Mouse (Mus musculus) G1E (cell line): ENCODE measurements at regions not wholly inside any gene's neighbourhood (a gene's known extent, or its start where the extent isn't known, plus 50 kb on each side); places are given as distances from the start of the nearest gene placed in this dataset.
"Not testable (repeated sequence)": the region's sequence is repeated elsewhere in the genome, so short reads cannot be mapped to it uniquely, and the experiment has no call there.

Experiments
- ATAC-seq: 2 replicates; pipeline ENCODE4 v1.8.0; 2016; ENCODE audit warnings: mild to moderate bottlenecking; ENCODE audit not compliant: insufficient number of reproducible peaks, poor library complexity, low FRiP score, severe bottlenecking; ENCODE audit errors: extremely low read depth
- DNase-seq: peaks from one replicate; pipeline ENCODE4 v3.0.0; 2012; ENCODE audit warnings: low spot score
- H3K27me3 ChIP-seq: 2 replicates; pipeline ENCODE4 v1.6.1; 2012; ENCODE audit warnings: mild to moderate bottlenecking, low read length, inconsistent platforms; ENCODE audit not compliant: insufficient read depth
- H3K36me3 ChIP-seq: replicated peaks from 2 replicates; pipeline ENCODE3; 2012; ENCODE audit warnings: mild to moderate bottlenecking, inconsistent platforms
- H3K4me1 ChIP-seq: 2 replicates; pipeline ENCODE4 v1.6.1; 2012; ENCODE audit warnings: low read depth, low read length, inconsistent platforms, mixed read lengths; ENCODE audit not compliant: insufficient read depth
- H3K4me3 ChIP-seq: 2 replicates; pipeline ENCODE4 v1.5.1; 2012; ENCODE audit warnings: low read depth, mild to moderate bottlenecking, inconsistent platforms, low read length, moderate library complexity, mixed read lengths
- H3K9me3 ChIP-seq: replicated peaks from 2 replicates; pipeline ENCODE4 v1.6.1; 2012; ENCODE audit warnings: inconsistent platforms
- CTCF ChIP-seq: IDR thresholded peaks from 2 replicates; pipeline ENCODE4 v1.5.1; 2012; ENCODE audit warnings: low read depth, low read length, inconsistent platforms, mixed read lengths
- GATA1 ChIP-seq: IDR thresholded peaks from 2 replicates; pipeline ENCODE4 v1.6.1; 2012; ENCODE audit warnings: borderline replicate concordance, low read length, inconsistent platforms, mixed read lengths
- GATA2 ChIP-seq: IDR thresholded peaks from 2 replicates; pipeline ENCODE4 v1.6.1; 2012; ENCODE audit warnings: low read depth, low read length, inconsistent platforms, borderline replicate concordance
- POLR2AphosphoS5 ChIP-seq: IDR thresholded peaks from 2 replicates; pipeline ENCODE4 v1.6.1; 2012; ENCODE audit warnings: low read depth, low read length, inconsistent platforms; ENCODE audit not compliant: insufficient replicate concordance
- TAL1 ChIP-seq: conservative IDR thresholded peaks from 2 replicates; pipeline ENCODE4 v1.6.1; 2012; ENCODE audit warnings: low read depth, low read length, inconsistent platforms, mixed read lengths

- no peak for ATAC-seq
- Histone ChIP-seq H3K9me3 (no peaks in the 10 kb centered on the region), H3K4me1 (no peaks in the 10 kb centered on the region), H3K36me3 (no peaks in the 10 kb centered on the region), H3K27me3 (no peaks in the 10 kb centered on the region), H3K4me3 (no peak overlapping the region)
- TF ChIP-seq GATA2: no peak
- no peak for TF ChIP-seq GATA1
- TF ChIP-seq POLR2AphosphoS5: no peak
- TF ChIP-seq CTCF: no peak
- no peak for TF ChIP-seq TAL1
- DNase-seq: no peak
Measured at GRCm38 (mm10) chr14:15842024-15842599, 403.3 kb upstream of the Lrrc3b start.

DNA sequence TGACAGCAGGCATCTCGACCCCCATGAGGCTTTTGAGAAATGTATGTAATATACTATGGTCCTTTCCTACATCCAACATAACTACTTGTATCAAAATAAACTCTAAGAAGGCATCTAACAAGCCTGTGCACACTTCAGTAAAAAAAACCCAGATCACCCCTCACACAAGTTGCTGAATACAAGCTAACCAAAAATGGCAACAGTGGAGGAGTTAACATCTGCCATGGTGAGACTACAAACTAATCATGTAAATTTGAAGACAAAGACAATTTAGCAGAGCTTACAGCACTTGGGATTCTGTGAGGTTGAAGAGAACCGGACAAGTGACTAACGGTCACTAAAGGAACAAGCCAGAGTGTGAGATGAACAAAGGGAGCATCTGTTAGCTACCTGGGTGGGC, 380.6 kb upstream of the Ngly1 start:
- ATAC-seq (no peak), DNase-seq (no peak)
- no peaks in the 10 kb centered on the region for H3K36me3 ChIP-seq
- no peaks in the 10 kb centered on the region for H3K9me3 ChIP-seq
- H3K27me3 ChIP-seq: no peaks in the 10 kb centered on the region
- no peaks in the 10 kb centered on the region for H3K4me1 ChIP-seq
- TF ChIP-seq POLR2AphosphoS5 (no peak), GATA2 (no peak), CTCF (no peak), GATA1 (no peak), TAL1 (no peak)
- H3K4me3 ChIP-seq: no peak overlapping the region

DNA sequence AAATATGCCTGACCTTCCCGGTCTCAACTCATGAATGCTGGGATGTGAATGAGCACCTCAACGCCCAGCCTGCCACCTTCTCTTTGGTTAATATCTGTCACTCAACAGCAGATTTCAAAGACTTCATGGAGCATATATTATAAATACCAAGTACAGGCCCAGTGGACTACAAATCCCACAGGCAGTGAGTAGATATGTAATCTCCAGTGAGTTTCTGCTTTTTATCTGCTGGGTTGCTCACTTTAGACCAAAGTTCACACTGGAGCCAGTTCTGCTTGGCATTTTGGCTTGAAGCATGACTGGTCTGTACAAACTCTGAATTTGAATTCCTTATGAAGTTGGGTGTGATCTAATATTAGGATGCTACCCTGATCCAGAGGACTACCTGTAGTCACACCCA, 377.1 kb upstream of the Ngly1 start:
- H3K4me1 ChIP-seq: no peaks in the 10 kb centered on the region
- no peak for ATAC-seq
- TF ChIP-seq CTCF (no peak), GATA2 (no peak), GATA1 (no peak), TAL1 (no peak), POLR2AphosphoS5 (no peak)
- DNase-seq: no peak
- no peak overlapping the region for H3K4me3 ChIP-seq
- H3K9me3 ChIP-seq: no peaks in the 10 kb centered on the region
- no peaks in the 10 kb centered on the region for H3K27me3 ChIP-seq
- no peaks in the 10 kb centered on the region for H3K36me3 ChIP-seq

DNA sequence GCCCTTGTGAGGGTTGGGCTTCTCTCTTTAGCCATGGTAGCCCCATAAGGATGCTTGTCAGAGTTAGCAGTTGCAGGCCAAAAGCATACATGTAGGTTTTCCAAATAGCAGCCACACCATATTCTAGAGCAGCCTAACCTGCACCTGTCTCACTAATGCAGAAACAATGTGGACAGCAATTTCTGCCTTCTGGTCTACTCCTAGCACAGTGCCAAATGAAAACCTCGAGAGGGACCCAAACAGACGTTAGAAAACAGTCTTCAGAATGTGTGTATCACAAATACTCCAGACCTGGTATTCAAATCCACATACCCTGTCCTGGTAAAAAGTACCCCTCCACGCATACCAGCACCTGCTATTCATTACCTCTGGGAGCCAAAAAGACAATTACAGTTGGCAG, 368.9 kb upstream of the Ngly1 start:
- TF ChIP-seq GATA1: no peak
- H3K36me3 ChIP-seq: no peaks in the 10 kb centered on the region
- no peak overlapping the region for H3K4me3 ChIP-seq
- no peaks in the 10 kb centered on the region for H3K27me3 ChIP-seq
- DNase-seq: no peak
- ATAC-seq: no peak
- H3K4me1 ChIP-seq: no peaks in the 10 kb centered on the region
- no peaks in the 10 kb centered on the region for H3K9me3 ChIP-seq

DNA sequence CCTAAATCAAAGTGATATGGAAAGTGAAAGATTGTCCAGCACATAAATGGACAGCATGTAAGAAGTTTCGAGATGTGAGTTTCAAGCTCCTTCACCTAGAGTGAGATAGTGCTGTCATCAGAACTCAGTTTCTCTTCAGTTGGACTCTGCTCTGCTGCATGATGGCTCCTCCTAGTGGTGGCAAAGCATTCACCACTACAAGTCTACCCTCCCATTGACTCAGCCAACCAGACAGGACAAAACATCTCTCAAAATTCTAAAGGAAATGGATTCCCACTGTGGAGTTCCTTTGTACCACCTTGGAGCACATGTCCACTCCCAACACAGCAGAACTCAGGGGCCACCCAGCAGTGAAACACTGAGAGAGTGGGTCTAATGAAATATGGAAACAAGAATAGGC, 367.8 kb upstream of the Ngly1 start:
- Histone ChIP-seq H3K4me3 (no peak overlapping the region), H3K4me1 (no peaks in the 10 kb centered on the region), H3K27me3 (no peaks in the 10 kb centered on the region), H3K36me3 (no peaks in the 10 kb centered on the region), H3K9me3 (no peaks in the 10 kb centered on the region)
- TF ChIP-seq CTCF (peak; percentile 19; the same call in 1 of the 2 replicates), GATA2 (no peak)
- ATAC-seq (no peak), DNase-seq (no peak)

- no peak for ATAC-seq
- H3K4me3 ChIP-seq: no peak overlapping the region
- TF ChIP-seq TAL1 (no peak), POLR2AphosphoS5 (no peak), CTCF (no peak), GATA2 (no peak), GATA1 (no peak)
Measured at GRCm38 (mm10) chr14:15884641-15885340, 364.3 kb upstream of the Ngly1 start.

DNA sequence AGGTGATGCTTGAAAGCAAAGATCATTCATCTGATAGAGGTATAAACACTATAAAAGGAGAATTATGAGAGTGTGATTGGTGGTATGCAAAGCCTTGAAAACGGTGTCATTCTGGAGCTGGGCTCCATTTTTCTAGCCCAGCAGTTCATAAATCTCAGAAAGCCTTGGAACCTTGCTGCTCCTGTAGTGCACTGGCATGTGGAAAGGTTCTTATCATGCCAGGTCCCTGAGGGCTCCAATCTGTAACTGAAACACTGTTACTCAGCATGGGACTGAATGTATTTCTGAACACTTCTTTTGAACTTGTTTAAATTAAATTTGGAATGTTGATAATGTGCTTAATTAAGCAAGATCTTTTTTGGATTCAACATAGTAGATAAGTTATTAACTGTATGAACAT, 352.0 kb upstream of the Ngly1 start:
- no peaks in the 10 kb centered on the region for H3K27me3 ChIP-seq

More at GRCm38 (mm10) chr14:15884641-15885340, 364.3 kb upstream of the Ngly1 start:
- Histone ChIP-seq H3K4me1 (no peaks in the 10 kb centered on the region), H3K36me3 (no peaks in the 10 kb centered on the region), H3K9me3 (no peaks in the 10 kb centered on the region), H3K27me3 (no peaks in the 10 kb centered on the region)
- DNase-seq: no peak

GRCm38 (mm10) chr14:15906429-15906828, 342.7 kb upstream of the Ngly1 start:
- H3K36me3 ChIP-seq, H3K9me3 ChIP-seq, H3K4me1 ChIP-seq, DNase-seq, H3K27me3 ChIP-seq, H3K4me3 ChIP-seq, ATAC-seq: not testable (repeated sequence)

More for the DNA sequence above, 352.0 kb upstream of the Ngly1 start:
- H3K9me3 ChIP-seq: no peaks in the 10 kb centered on the region
- no peak overlapping the region for H3K4me3 ChIP-seq
- H3K36me3 ChIP-seq: no peaks in the 10 kb centered on the region
- DNase-seq (no peak), ATAC-seq (no peak)
- TF ChIP-seq POLR2AphosphoS5: no peak
- TF ChIP-seq GATA2: no peak
- no peak for TF ChIP-seq CTCF
- no peak for TF ChIP-seq TAL1
- TF ChIP-seq GATA1: no peak
- H3K4me1 ChIP-seq: no peaks in the 10 kb centered on the region

DNA sequence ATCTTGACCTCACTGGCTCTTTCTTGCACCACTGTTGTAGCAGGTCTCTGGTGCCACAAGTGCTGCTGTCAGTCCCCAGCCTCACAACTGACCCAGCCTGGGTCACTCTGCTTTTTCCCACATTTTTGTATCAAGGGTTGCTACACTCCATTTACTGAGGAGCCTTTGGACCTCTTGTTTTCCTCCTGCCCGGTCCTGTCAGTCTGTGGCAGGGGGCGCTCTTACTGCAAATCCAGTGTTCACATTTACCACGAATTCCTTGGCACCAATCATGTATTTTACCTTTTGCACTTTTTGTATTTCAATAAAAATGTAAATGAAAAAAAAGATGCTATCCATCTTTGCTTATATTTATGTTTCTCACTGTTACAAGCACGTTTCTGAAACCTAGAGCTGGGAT, 335.9 kb upstream of the Ngly1 start:
- H3K27me3 ChIP-seq, H3K9me3 ChIP-seq, H3K4me3 ChIP-seq, H3K4me1 ChIP-seq, ATAC-seq, H3K36me3 ChIP-seq, DNase-seq: not testable (repeated sequence)
